Mouse (Mus musculus): ENCODE measurements around the gene Manf.

- TF ChIP-seq CTCF (IDR thresholded peaks at IDR 0.05; ENCODE audit: extremely low read depth, insufficient read length, insufficient replicate concordance, low read depth, low read length) (no peak), POLR2A (IDR thresholded peaks at IDR 0.05; ENCODE audit: low read depth, low read length) (no peak)
Measured at GRCm38 (mm10) chr9:106819201-106819600, 72.6 kb downstream of the Manf start.
